Mouse (Mus musculus): ENCODE data around the gene Igfbp7. TPM values are rescaled to one million over a fixed set of nuclear protein-coding genes. Genes with fewer than 3 reads are reported as not detected.

Gene Igfbp7
- total and polyA plus RNA-seq, 3 experiments, result 174 to 353 (median 205) TPM

DNA sequence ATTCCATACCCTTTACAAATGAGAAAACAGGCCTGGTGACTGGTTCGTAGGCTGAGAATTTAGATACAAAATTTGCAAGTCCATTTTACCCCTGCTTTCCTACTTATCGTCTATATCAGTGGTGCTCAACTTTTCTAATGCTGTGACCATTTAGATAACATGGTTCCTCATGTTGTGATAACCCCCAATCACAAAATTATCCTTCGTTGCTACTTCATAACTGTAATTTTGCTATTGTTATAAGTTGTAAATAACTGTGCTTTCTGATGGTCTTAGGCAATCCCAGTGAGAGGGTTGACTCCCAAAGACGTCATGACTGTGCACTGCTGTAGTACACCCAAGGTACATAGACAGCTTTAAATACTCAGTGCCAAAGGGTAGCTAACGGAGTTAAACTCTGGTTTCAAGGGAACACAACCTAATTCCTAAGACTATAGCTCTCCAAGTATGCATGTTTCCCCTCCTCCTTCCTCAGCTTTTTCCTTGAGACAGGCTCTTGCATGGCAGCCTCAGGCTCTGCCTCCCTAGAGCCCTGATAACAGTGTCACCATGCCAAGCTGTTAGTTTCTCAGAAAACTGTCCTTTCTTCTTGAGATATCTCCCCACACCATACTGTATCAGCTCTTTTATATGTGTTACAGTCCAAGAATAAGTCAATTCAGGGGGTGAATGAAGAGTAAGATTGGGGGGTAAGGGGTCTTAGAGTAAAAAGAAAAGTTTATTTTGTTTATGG, 99.9 kb downstream of the Igfbp7 start:
- H3K27ac ChIP-seq, result no peak overlapping the region
- peaks cover 1% of the 10 kb centered on the region; the same call in 1 of the 2 replicates for H3K79me2 ChIP-seq (replicated peaks; ENCODE audit: control insufficient read depth, insufficient read depth, low read length)
- peaks cover 5% of the 10 kb centered on the region for H3K36me3 ChIP-seq (ENCODE audit: control insufficient read depth, insufficient read depth, low read length)
- intact Hi-C loops (cut with DNase I), result no loop called here
- H3K27me3 ChIP-seq (ENCODE audit: control insufficient read depth, insufficient read depth, low read length), result no peaks in the 10 kb centered on the region
- no peak overlapping the region for H3K9ac ChIP-seq (ENCODE audit: low read depth, low read length)
- TF ChIP-seq POLR2A (IDR thresholded peaks at IDR 0.05; ENCODE audit: insufficient read depth, low read depth, low read length), result no peak
- TF ChIP-seq CTCF (IDR thresholded peaks at IDR 0.05), result no peak
- TF ChIP-seq EP300 (IDR thresholded peaks at IDR 0.05; ENCODE audit: insufficient read depth, low read depth, low read length), result no peak
- no peak for DNase-seq
- no peak overlapping the region for H3K4me3 ChIP-seq
- WGBS, result 84% methylated on average over 5 of the region's 5 CpGs
- H3K4me1 ChIP-seq (ENCODE audit: control insufficient read depth, insufficient read depth, low read length), result peaks cover 8% of the 10 kb centered on the region

- Histone ChIP-seq H3K4me3 (no peak overlapping the region), H3K36me3 (ENCODE audit: control insufficient read depth, insufficient read depth, low read length) (no peaks in the 10 kb centered on the region), H3K27me3 (ENCODE audit: control insufficient read depth, insufficient read depth, low read length) (no peaks in the 10 kb centered on the region), H3K27ac (no peak overlapping the region), H3K9ac (ENCODE audit: low read depth, low read length) (no peak overlapping the region), H3K4me1 (ENCODE audit: control insufficient read depth, insufficient read depth, low read length) (no peaks in the 10 kb centered on the region), H3K79me2 (replicated peaks; ENCODE audit: control insufficient read depth, insufficient read depth, low read length) (no peaks in the 10 kb centered on the region)
- 79% methylated on average over 6 of the region's 6 CpGs for whole genome bisulfite sequencing
- TF ChIP-seq POLR2A (IDR thresholded peaks at IDR 0.05; ENCODE audit: insufficient read depth, low read depth, low read length) (no peak), EP300 (IDR thresholded peaks at IDR 0.05; ENCODE audit: insufficient read depth, low read depth, low read length) (no peak)
- DNase-seq, result no peak
- intact Hi-C loops (cut with DNase I), result no loop called here
These were observed 106.4 kb downstream of the Igfbp7 start for GRCm38 (mm10) chr5:77301296-77301903.

DNA sequence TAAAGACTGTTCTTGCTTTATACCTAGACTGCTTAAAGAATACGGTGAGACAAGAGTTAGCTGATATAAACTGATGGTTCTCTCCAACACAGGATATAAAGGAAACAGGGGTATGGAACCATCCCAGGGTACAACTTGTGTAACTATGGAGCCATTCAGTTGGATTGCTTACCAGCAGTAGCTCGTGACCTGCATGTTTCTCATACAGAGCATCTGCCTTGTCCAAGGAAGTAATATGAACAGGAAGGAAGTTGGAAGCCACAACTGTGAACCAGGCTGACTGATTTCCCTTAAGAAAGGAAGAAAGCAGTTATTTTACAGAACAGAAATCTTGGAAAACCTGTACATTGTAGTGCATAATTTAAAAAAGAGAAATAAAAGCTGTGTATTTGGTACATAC, 108.4 kb downstream of the Igfbp7 start:
- H3K4me3 ChIP-seq, result no peak overlapping the region
- H3K27ac ChIP-seq, result no peak overlapping the region
- H3K9ac ChIP-seq (ENCODE audit: low read depth, low read length), result no peak overlapping the region
- H3K36me3 ChIP-seq (ENCODE audit: control insufficient read depth, insufficient read depth, low read length), result no peaks in the 10 kb centered on the region
- no peaks in the 10 kb centered on the region for H3K4me1 ChIP-seq (ENCODE audit: control insufficient read depth, insufficient read depth, low read length)
- intact Hi-C loops (cut with DNase I), result no loop called here
- DNase-seq, result no peak
- H3K79me2 ChIP-seq (replicated peaks; ENCODE audit: control insufficient read depth, insufficient read depth, low read length), result no peaks in the 10 kb centered on the region
- no peak for TF ChIP-seq EP300 (IDR thresholded peaks at IDR 0.05; ENCODE audit: insufficient read depth, low read depth, low read length)
- TF ChIP-seq POLR2A (IDR thresholded peaks at IDR 0.05; ENCODE audit: insufficient read depth, low read depth, low read length), result no peak
- TF ChIP-seq CTCF (IDR thresholded peaks at IDR 0.05), result no peak
- WGBS, result 77% methylated on average over 2 of the region's 2 CpGs
- H3K27me3 ChIP-seq (ENCODE audit: control insufficient read depth, insufficient read depth, low read length), result no peaks in the 10 kb centered on the region

Other genes starting within 250 kb of the Igfbp7 start
- not detected for gene Spink2, start 196.6 kb downstream of the Igfbp7 start, total RNA-seq (2021)
- 1.3 and 2.2 TPM in 2 replicates for gene Spink2, start 196.6 kb downstream of the Igfbp7 start, polyA plus RNA-seq (2012; rRNA removed)
- gene Rest, start 142.6 kb downstream of the Igfbp7 start, total RNA-seq (2021), result 10 to 100 TPM; 12.8 to 13.2 TPM
- gene Rest, start 142.6 kb downstream of the Igfbp7 start, polyA plus RNA-seq (2012; rRNA removed), result 3.7 and 6.8 TPM in 2 replicates
- 10 to 100 TPM; 19.7 to 21.3 TPM for gene Noa1, start 98.0 kb downstream of the Igfbp7 start, total RNA-seq (2021)
- gene Noa1, start 98.0 kb downstream of the Igfbp7 start, polyA plus RNA-seq (2012; rRNA removed), result 12.2 and 13.5 TPM in 2 replicates
- 10 to 100 TPM; 34.1 to 34.5 TPM for gene Polr2b, start 97.9 kb downstream of the Igfbp7 start, total RNA-seq (2021)
- gene Polr2b, start 97.9 kb downstream of the Igfbp7 start, polyA plus RNA-seq (2012; rRNA removed), result 25.4 and 26.8 TPM in 2 replicates

Measured in heart, adult 2 months (tissue).